Mouse (Mus musculus) kidney, embryonic 14.5 days (tissue): ENCODE measurements around the gene Cenps. TPM values are rescaled to one million over a fixed set of nuclear protein-coding genes. Genes with fewer than 3 reads are reported as not detected.

Experiments used
- ATAC-seq: fragments of 200-750 bp; cut with Nextera tagmentation; 2 replicates; pipeline ENCODE4 v1.8.0; 2017; ENCODE audit warnings: moderate number of reproducible peaks, mild to moderate bottlenecking, moderate TSS enrichment, moderate library complexity; ENCODE audit not compliant: low FRiP score, low TSS enrichment
- H3K27ac ChIP-seq: fragments of 300-500 bp; sonication (generic); 2 replicates; pipeline ENCODE4 v1.5.1; 2014; ENCODE audit warnings: low read depth, mild to moderate bottlenecking, low read length, moderate library complexity, mixed read lengths
- H3K27me3 ChIP-seq: fragments of 300-500 bp; sonication (generic); 2 replicates; pipeline ENCODE4 v1.6.1; 2014; ENCODE audit warnings: mild to moderate bottlenecking, low read length; ENCODE audit not compliant: control insufficient read depth, insufficient read depth
- H3K36me3 ChIP-seq: fragments of 300-500 bp; sonication (generic); 2 replicates; pipeline ENCODE4 v1.6.1; 2014; ENCODE audit warnings: low read length, mixed read lengths; ENCODE audit not compliant: control insufficient read depth, insufficient read depth
- H3K4me1 ChIP-seq: fragments of 300-500 bp; sonication (generic); 2 replicates; pipeline ENCODE4 v1.6.1; 2014; ENCODE audit warnings: low read length, mixed read lengths; ENCODE audit not compliant: control insufficient read depth, insufficient read depth
- H3K4me2 ChIP-seq: fragments of 300-500 bp; sonication (generic); replicated peaks from 2 replicates; pipeline ENCODE4 v1.6.1; 2014; ENCODE audit warnings: low read depth, mild to moderate bottlenecking, low read length
- H3K4me3 ChIP-seq: fragments of 300-500 bp; sonication (generic); 2 replicates; pipeline ENCODE4 v1.5.1; 2014; ENCODE audit warnings: mild to moderate bottlenecking, low read length
- H3K9ac ChIP-seq: fragments of 300-500 bp; sonication (generic); 2 replicates; pipeline ENCODE4 v1.6.1; 2014; ENCODE audit warnings: low read depth, mild to moderate bottlenecking, low read length, moderate library complexity
- H3K9me3 ChIP-seq: fragments of 300-500 bp; sonication (generic); 2 replicates; pipeline ENCODE4 v1.6.1; 2016; ENCODE audit warnings: low read length; ENCODE audit not compliant: control insufficient read depth
- WGBS: fragments of 180-500 bp; shearing (Covaris S2); extraction: QIAGEN DNeasy Blood & Tissue Kit; methylation state at CpG from one replicate; pipeline ENCODE4 v1.1.7; 2014; 5-methylcytosine and 5-hydroxymethylcytosine counted together
- polyA plus RNA-seq: library from polyadenylated mRNA; unstranded; fragments of >200 nt; fragmentation: Nextera tagmentation; extraction: Ambion mirVana; gene quantifications from 2 replicates; pipeline ENCODE4 v1.2.1, GENCODE M21; 2014

The Cenps gene
- polyA plus RNA-seq, 1 experiment from 2014 or later = 42.2 TPM

DNA sequence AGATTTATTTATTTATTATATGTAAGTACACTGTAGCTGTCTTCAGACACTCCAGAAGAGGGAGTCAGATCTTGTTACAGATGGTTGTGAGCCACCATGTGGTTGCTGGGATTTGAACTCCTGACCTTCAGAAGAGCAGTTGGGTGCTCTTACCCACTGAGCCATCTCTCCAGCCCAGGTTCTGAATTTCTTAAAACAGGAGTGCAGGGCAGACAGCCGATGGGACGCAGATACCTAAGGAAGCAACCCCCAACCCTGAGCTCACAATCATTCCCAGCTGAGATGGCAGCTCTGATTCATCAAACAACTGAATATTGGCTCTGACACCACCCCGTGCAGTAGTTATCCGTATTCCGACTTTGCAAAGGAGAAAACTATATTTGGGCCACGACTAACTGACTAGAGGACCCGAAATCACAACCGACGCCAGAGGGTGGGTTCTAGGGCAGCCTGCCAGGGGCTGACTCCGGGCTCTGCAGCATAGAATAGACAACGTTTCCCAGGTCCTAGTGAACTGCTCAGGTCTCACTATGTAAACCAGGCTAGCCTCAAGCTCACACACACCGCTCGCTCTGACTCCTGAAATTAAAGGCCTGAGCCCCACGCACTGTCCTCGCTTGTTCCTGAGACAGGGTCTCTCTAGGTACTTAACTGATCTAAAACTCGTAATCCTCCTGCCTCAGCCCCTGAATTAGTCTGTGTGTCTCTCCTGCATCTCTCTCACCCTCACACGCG lies 1.1 kb downstream of the Cenps start:
- WGBS = 72% methylated on average over 18 of the region's 18 CpGs
- no peak for ATAC-seq
- H3K9ac ChIP-seq = peak overlapping the region; percentile 69
- H3K36me3 ChIP-seq = no peaks in the 10 kb centered on the region; the same call in 1 of the 2 replicates
- peak overlapping the region; percentile 87 for H3K27ac ChIP-seq
- no peaks in the 10 kb centered on the region for H3K27me3 ChIP-seq
- peak overlapping the region; percentile 74 for H3K4me2 ChIP-seq
- peaks cover 6% of the 10 kb centered on the region for H3K4me1 ChIP-seq
- peak overlapping the region; percentile 64 for H3K4me3 ChIP-seq
- H3K9me3 ChIP-seq = no peaks in the 10 kb centered on the region

DNA sequence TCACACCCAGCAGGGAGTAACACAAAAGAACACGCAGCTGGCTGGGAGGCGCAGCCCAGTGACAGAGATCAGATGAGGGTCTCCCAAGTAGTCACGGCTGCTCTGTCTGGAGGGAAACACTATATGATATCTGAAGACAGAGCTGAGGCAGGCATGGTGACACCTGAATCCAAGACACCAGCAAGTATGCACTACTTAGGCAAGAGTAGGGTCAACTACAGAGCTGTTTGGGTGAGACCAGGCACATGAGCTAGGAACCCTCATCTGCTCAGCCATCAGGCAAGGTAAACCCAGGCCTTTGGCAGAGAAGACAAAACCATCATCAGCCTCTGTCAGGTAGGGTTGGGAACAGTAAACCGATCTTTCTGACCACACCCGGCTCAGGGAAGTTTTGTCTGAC lies 4.0 kb downstream of the Cenps start:
- no peak overlapping the region for H3K9ac ChIP-seq
- 75% methylated on average over 5 of the region's 5 CpGs for WGBS
- no peak overlapping the region for H3K27ac ChIP-seq
- H3K36me3 ChIP-seq = peaks cover 9% of the 10 kb centered on the region
- no peaks in the 10 kb centered on the region for H3K27me3 ChIP-seq
- no peak overlapping the region for H3K4me3 ChIP-seq
- H3K9me3 ChIP-seq = no peaks in the 10 kb centered on the region
- peaks cover 6% of the 10 kb centered on the region for H3K4me1 ChIP-seq
- H3K4me2 ChIP-seq = no peak overlapping the region
- no peak for ATAC-seq

- peaks cover 16% of the 10 kb centered on the region for H3K36me3 ChIP-seq
- ATAC-seq = no peak
- 81% methylated on average over 21 of the region's 21 CpGs for WGBS
Observed at GRCm38 (mm10) chr4:149131789-149132565, 5.5 kb downstream of the Cenps start.

GRCm38 (mm10) chr4:149131021-149131752 lies 6.2 kb downstream of the Cenps start:
- no peak for ATAC-seq
- no peaks in the 10 kb centered on the region for H3K27me3 ChIP-seq
- no peaks in the 10 kb centered on the region for H3K9me3 ChIP-seq
- no peak overlapping the region for H3K9ac ChIP-seq
- 91% methylated on average over 23 of the region's 23 CpGs for WGBS
- peaks cover under 1% of the 10 kb centered on the region; the same call in 1 of the 2 replicates for H3K4me1 ChIP-seq
- H3K36me3 ChIP-seq = peaks cover 16% of the 10 kb centered on the region
- H3K27ac ChIP-seq = no peak overlapping the region
- H3K4me3 ChIP-seq = no peak overlapping the region
- no peak overlapping the region for H3K4me2 ChIP-seq

More at GRCm38 (mm10) chr4:149131789-149132565, 5.5 kb downstream of the Cenps start:
- Histone ChIP-seq H3K27me3 (no peaks in the 10 kb centered on the region), H3K4me1 (peaks cover 6% of the 10 kb centered on the region), H3K4me3 (no peak overlapping the region), H3K4me2 (no peak overlapping the region), H3K9ac (no peak overlapping the region), H3K27ac (no peak overlapping the region), H3K9me3 (no peaks in the 10 kb centered on the region)

DNA sequence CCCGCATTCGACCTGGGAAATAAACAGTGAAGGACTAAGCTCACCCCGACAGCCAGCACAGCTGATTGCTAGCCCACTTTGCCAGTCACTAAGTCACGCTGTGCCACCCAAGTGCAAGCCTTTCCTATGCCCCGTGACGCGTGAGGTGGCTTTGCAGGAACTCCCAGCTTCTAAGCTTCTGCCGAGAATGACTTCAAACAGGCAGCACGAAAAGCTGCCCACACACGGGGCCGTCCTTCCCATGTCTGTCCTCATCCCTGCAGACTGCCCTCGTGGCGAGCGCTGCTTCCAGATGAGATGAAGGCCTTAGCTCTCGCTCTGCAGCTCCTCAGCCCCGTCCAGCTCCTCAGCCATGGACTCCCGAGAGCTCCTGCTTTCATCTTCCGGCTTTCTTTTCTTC lies 9.0 kb downstream of the Cenps start:
- Histone ChIP-seq H3K9ac (no peak overlapping the region), H3K9me3 (no peaks in the 10 kb centered on the region), H3K36me3 (peaks cover 16% of the 10 kb centered on the region), H3K4me1 (no peaks in the 10 kb centered on the region), H3K4me3 (no peak overlapping the region), H3K27ac (no peak overlapping the region), H3K4me2 (no peak overlapping the region), H3K27me3 (no peaks in the 10 kb centered on the region)
- no peak for ATAC-seq
- WGBS = 87% methylated on average over 18 of the region's 18 CpGs

DNA sequence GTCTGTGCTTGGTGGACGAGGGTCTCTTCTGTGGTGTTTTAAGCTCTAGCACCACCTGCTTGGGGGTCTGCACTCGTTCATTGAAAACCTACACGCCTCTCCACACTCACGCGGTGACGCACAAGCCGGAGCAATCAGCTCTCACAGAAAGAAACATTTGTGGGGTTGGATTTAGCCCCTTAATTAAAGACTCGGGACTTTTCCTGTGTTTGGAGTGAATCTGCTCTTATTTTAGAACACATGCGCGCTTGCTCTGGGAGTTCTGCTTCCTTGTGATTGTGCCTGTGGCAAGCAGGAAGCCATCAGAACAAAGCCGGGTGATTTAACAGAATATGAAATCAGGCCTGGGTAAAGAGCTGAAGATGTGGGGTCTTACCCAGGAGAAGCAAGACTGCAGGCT lies 10.8 kb downstream of the Cenps start, which contains the start of gene Cort:
TSS of gene Cort (minus strand) at position 101 of the 400 bp plus-strand sequence.
- peaks cover 16% of the 10 kb centered on the region for H3K36me3 ChIP-seq
- H3K27ac ChIP-seq = peak within 1 kb of the TSS; percentile 2; the same call in 1 of the 2 replicates
- H3K27me3 ChIP-seq = no peaks in the 10 kb centered on the region
- no peak within 1 kb of the TSS for H3K9ac ChIP-seq
- no peak within 1 kb of the TSS for H3K4me2 ChIP-seq
- no peak for ATAC-seq
- H3K9me3 ChIP-seq = no peaks in the 10 kb centered on the region
- 81% methylated on average over 11 of the region's 11 CpGs for WGBS
- no peak within 1 kb of the TSS for H3K4me3 ChIP-seq
- no peaks in the 10 kb centered on the region for H3K4me1 ChIP-seq

- no peak overlapping the region; the same call in 1 of the 2 replicates for H3K27ac ChIP-seq
- H3K36me3 ChIP-seq = peaks cover 16% of the 10 kb centered on the region
- H3K4me1 ChIP-seq = no peaks in the 10 kb centered on the region
- no peak overlapping the region for H3K9ac ChIP-seq
- 33% methylated on average over 6 of the region's 6 CpGs for WGBS
- H3K9me3 ChIP-seq = no peaks in the 10 kb centered on the region
- peak; percentile 72 for ATAC-seq
- H3K4me3 ChIP-seq = no peak overlapping the region
- no peak overlapping the region for H3K4me2 ChIP-seq
- H3K27me3 ChIP-seq = no peaks in the 10 kb centered on the region
Observed at GRCm38 (mm10) chr4:149126115-149126509, 11.3 kb downstream of the Cenps start.

DNA sequence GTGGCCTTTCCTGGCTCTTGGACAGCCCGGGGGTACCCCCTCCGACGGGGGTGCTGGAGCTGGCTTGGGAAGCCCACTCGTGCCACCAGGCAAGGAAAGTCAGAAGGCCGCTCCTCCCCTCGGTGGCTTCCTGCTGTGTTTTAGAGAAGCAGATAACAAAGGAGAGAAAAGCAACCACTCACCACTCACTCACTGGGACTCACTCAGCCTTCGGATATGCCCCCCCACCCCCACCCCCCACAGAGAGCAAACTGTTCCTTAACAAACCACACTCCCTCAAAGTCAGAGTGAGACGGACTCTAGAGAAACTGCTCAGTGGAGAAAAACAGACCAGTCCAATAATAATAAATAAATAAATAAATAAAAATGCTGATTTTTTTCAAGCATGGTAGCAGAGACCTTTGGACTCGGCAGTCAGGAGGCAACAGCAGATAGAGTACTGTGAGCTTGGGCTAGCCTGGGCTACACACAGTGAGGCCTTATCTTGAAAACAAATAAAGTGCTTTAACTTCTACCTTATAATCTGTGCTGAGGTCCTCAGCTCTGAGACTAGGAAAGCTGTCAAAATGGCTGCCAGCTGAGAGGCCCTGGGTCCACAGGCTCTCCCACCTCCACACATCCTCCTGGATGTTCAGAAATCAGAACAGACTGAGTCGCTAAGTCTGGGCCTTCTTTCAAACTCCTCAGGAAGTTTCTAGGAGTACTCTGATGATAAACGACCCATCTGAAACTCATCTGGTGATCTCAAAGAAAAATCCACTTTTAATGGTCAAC lies 11.9 kb downstream of the Cenps start:
- no peak overlapping the region for H3K4me2 ChIP-seq
- peak overlapping the region; percentile 2; the same call in 1 of the 2 replicates for H3K27ac ChIP-seq
- H3K36me3 ChIP-seq = peaks cover 16% of the 10 kb centered on the region
- no peaks in the 10 kb centered on the region for H3K4me1 ChIP-seq
- peak; percentile 45; the same call in 1 of the 2 replicates for ATAC-seq
- no peaks in the 10 kb centered on the region for H3K9me3 ChIP-seq
- H3K27me3 ChIP-seq = no peaks in the 10 kb centered on the region
- no peak overlapping the region for H3K4me3 ChIP-seq
- WGBS = 68% methylated on average over 11 of the region's 11 CpGs
- no peak overlapping the region for H3K9ac ChIP-seq
